Mouse (Mus musculus) cerebellum, adult 9-11 months (tissue): Measurements from ENCODE around the gene Insyn1.

Experiments
- DNase-seq: peaks from one replicate; pipeline ENCODE4 v3.0.0; 2022

Gene Insyn1

GRCm38 (mm10) chr9:58489133-58489864 is 896 bp downstream of the Insyn1 start:
- peak; percentile 63 for DNase-seq

GRCm38 (mm10) chr9:58489865-58490165 is 1.4 kb downstream of the Insyn1 start:
- DNase-seq: peak; percentile 63

- no peak for DNase-seq
Measured at GRCm38 (mm10) chr9:58490391-58490790, 2.0 kb downstream of the Insyn1 start.

- no peak for DNase-seq
Measured at GRCm38 (mm10) chr9:58495035-58495434, 6.6 kb downstream of the Insyn1 start.

GRCm38 (mm10) chr9:58496470-58497182 is 8.2 kb downstream of the Insyn1 start:
- DNase-seq: peak; percentile 51

- DNase-seq: peak; percentile 45
Measured at GRCm38 (mm10) chr9:58497942-58498341, 9.5 kb downstream of the Insyn1 start.

GRCm38 (mm10) chr9:58500946-58501345 is 12.5 kb downstream of the Insyn1 start:
- peak; percentile 65 for DNase-seq

GRCm38 (mm10) chr9:58507216-58508005 is 19.0 kb downstream of the Insyn1 start:
- no peak for DNase-seq

- no peak for DNase-seq
Measured at GRCm38 (mm10) chr9:58510452-58510851, 22.0 kb downstream of the Insyn1 start.

GRCm38 (mm10) chr9:58513749-58514148 is 25.3 kb downstream of the Insyn1 start:
- DNase-seq: peak; percentile 20

GRCm38 (mm10) chr9:58516480-58516879 is 28.1 kb downstream of the Insyn1 start:
- DNase-seq: peak; percentile 83

- DNase-seq: no peak
Measured at GRCm38 (mm10) chr9:58517866-58518750, 29.7 kb downstream of the Insyn1 start.

- DNase-seq: no peak
Measured at GRCm38 (mm10) chr9:58519953-58520352, 31.6 kb downstream of the Insyn1 start.

- DNase-seq: peak; percentile 88
Measured at GRCm38 (mm10) chr9:58520816-58521581, 32.6 kb downstream of the Insyn1 start.

GRCm38 (mm10) chr9:58521883-58522423 is 33.5 kb downstream of the Insyn1 start:
- no peak for DNase-seq

- peak; percentile 54 for DNase-seq
Measured at GRCm38 (mm10) chr9:58525108-58525507, 36.7 kb downstream of the Insyn1 start.

GRCm38 (mm10) chr9:58527841-58528240 is 39.4 kb downstream of the Insyn1 start:
- DNase-seq: peak; percentile 39

GRCm38 (mm10) chr9:58530407-58530806 is 42.0 kb downstream of the Insyn1 start:
- DNase-seq: no peak

GRCm38 (mm10) chr9:58532236-58532635 is 43.8 kb downstream of the Insyn1 start:
- DNase-seq: no peak

- peak; percentile 89 for DNase-seq
Measured at GRCm38 (mm10) chr9:58533322-58533721, 44.9 kb downstream of the Insyn1 start.

GRCm38 (mm10) chr9:58534766-58535165 is 46.4 kb downstream of the Insyn1 start:
- DNase-seq: peak; percentile 73
